Mouse (Mus musculus): Measurements from ENCODE around the gene Zfp992. TPM values are rescaled to one million over a fixed set of nuclear protein-coding genes. Genes with fewer than 3 reads are reported as not detected.
"Not testable (repeated sequence)": the region's sequence is repeated elsewhere in the genome, so short reads cannot be mapped to it uniquely, and the experiment has no call there.

Zfp992 gene
- polyA plus RNA-seq (2014; fragmentation: Nextera tagmentation; extraction: Ambion mirVana) = 3.6 and 3.9 TPM in 2 replicates

- WGBS = 95% methylated on average over 2 of the region's 2 CpGs
- H3K27ac ChIP-seq (ENCODE audit: low read depth, low read length); H3K36me3 ChIP-seq (ENCODE audit: control insufficient read depth, insufficient read depth, low read length); H3K4me3 ChIP-seq (ENCODE audit: low read depth, low read length); H3K4me2 ChIP-seq (replicated peaks; ENCODE audit: low read depth, low read length); H3K4me1 ChIP-seq (replicated peaks; ENCODE audit: control insufficient read depth, insufficient read depth, low read length); H3K9ac ChIP-seq (ENCODE audit: low read depth, low read length); H3K27me3 ChIP-seq (ENCODE audit: control insufficient read depth, insufficient read depth, low read length); DNase-seq (ENCODE audit: low spot score): not testable (repeated sequence)
- ATAC-seq (ENCODE audit: low FRiP score) = peak; percentile 58; the same call in 1 of the 2 replicates
- H3K9me3 ChIP-seq (ENCODE audit: control insufficient read depth, low read length) = peaks cover 22% of the 10 kb centered on the region
Observed at GRCm38 (mm10) chr4:146448950-146449349, at the start of gene Zfp992. Gene Zfp992, plus strand, starts transcription at chr4:146449023.

GRCm38 (mm10) chr4:146429467-146429866 lies 19.4 kb upstream of the Zfp992 start:
- WGBS = 0% methylated on average over 1 of the region's 1 CpGs
- not testable (repeated sequence) for H3K27ac ChIP-seq (ENCODE audit: low read depth, low read length); H3K4me3 ChIP-seq (ENCODE audit: low read depth, low read length); H3K4me1 ChIP-seq (replicated peaks; ENCODE audit: control insufficient read depth, insufficient read depth, low read length); H3K27me3 ChIP-seq (ENCODE audit: control insufficient read depth, insufficient read depth, low read length); H3K9me3 ChIP-seq (ENCODE audit: control insufficient read depth, low read length); DNase-seq (ENCODE audit: low spot score); ATAC-seq (ENCODE audit: low FRiP score); H3K4me2 ChIP-seq (replicated peaks; ENCODE audit: low read depth, low read length); H3K9ac ChIP-seq (ENCODE audit: low read depth, low read length); H3K36me3 ChIP-seq (ENCODE audit: control insufficient read depth, insufficient read depth, low read length)

GRCm38 (mm10) chr4:146430876-146431275 lies 17.9 kb upstream of the Zfp992 start:
- not testable (repeated sequence) for H3K4me1 ChIP-seq (replicated peaks; ENCODE audit: control insufficient read depth, insufficient read depth, low read length); H3K27me3 ChIP-seq (ENCODE audit: control insufficient read depth, insufficient read depth, low read length); H3K36me3 ChIP-seq (ENCODE audit: control insufficient read depth, insufficient read depth, low read length); H3K4me2 ChIP-seq (replicated peaks; ENCODE audit: low read depth, low read length); H3K4me3 ChIP-seq (ENCODE audit: low read depth, low read length); H3K27ac ChIP-seq (ENCODE audit: low read depth, low read length); H3K9me3 ChIP-seq (ENCODE audit: control insufficient read depth, low read length); DNase-seq (ENCODE audit: low spot score); H3K9ac ChIP-seq (ENCODE audit: low read depth, low read length); ATAC-seq (ENCODE audit: low FRiP score)
- WGBS = 69% methylated on average over 2 of the region's 2 CpGs

- DNase-seq (ENCODE audit: low spot score); H3K27me3 ChIP-seq (ENCODE audit: control insufficient read depth, insufficient read depth, low read length); H3K9me3 ChIP-seq (ENCODE audit: control insufficient read depth, low read length); H3K27ac ChIP-seq (ENCODE audit: low read depth, low read length); H3K36me3 ChIP-seq (ENCODE audit: control insufficient read depth, insufficient read depth, low read length); H3K4me2 ChIP-seq (replicated peaks; ENCODE audit: low read depth, low read length); H3K4me1 ChIP-seq (replicated peaks; ENCODE audit: control insufficient read depth, insufficient read depth, low read length); ATAC-seq (ENCODE audit: low FRiP score); H3K4me3 ChIP-seq (ENCODE audit: low read depth, low read length); H3K9ac ChIP-seq (ENCODE audit: low read depth, low read length): not testable (repeated sequence)
- 90% methylated on average over 2 of the region's 2 CpGs for WGBS
Observed at GRCm38 (mm10) chr4:146435539-146435938, 13.3 kb upstream of the Zfp992 start.

- H3K4me3 ChIP-seq (ENCODE audit: low read depth, low read length); DNase-seq (ENCODE audit: low spot score); H3K9ac ChIP-seq (ENCODE audit: low read depth, low read length); H3K9me3 ChIP-seq (ENCODE audit: control insufficient read depth, low read length); H3K27me3 ChIP-seq (ENCODE audit: control insufficient read depth, insufficient read depth, low read length); H3K36me3 ChIP-seq (ENCODE audit: control insufficient read depth, insufficient read depth, low read length); H3K27ac ChIP-seq (ENCODE audit: low read depth, low read length); ATAC-seq (ENCODE audit: low FRiP score); H3K4me2 ChIP-seq (replicated peaks; ENCODE audit: low read depth, low read length); H3K4me1 ChIP-seq (replicated peaks; ENCODE audit: control insufficient read depth, insufficient read depth, low read length): not testable (repeated sequence)
- 100% methylated on average over 1 of the region's 2 CpGs for WGBS
Observed at GRCm38 (mm10) chr4:146437256-146437655, 11.6 kb upstream of the Zfp992 start.

GRCm38 (mm10) chr4:146444345-146444744 lies 4.5 kb upstream of the Zfp992 start:
- not testable (repeated sequence) for H3K4me3 ChIP-seq (ENCODE audit: low read depth, low read length); H3K27me3 ChIP-seq (ENCODE audit: control insufficient read depth, insufficient read depth, low read length); ATAC-seq (ENCODE audit: low FRiP score); H3K27ac ChIP-seq (ENCODE audit: low read depth, low read length); H3K36me3 ChIP-seq (ENCODE audit: control insufficient read depth, insufficient read depth, low read length); DNase-seq (ENCODE audit: low spot score); H3K9ac ChIP-seq (ENCODE audit: low read depth, low read length); H3K4me2 ChIP-seq (replicated peaks; ENCODE audit: low read depth, low read length); H3K4me1 ChIP-seq (replicated peaks; ENCODE audit: control insufficient read depth, insufficient read depth, low read length)
- peaks cover 14% of the 10 kb centered on the region for H3K9me3 ChIP-seq (ENCODE audit: control insufficient read depth, low read length)

- not testable (repeated sequence) for H3K27me3 ChIP-seq (ENCODE audit: control insufficient read depth, insufficient read depth, low read length); ATAC-seq (ENCODE audit: low FRiP score); H3K4me1 ChIP-seq (replicated peaks; ENCODE audit: control insufficient read depth, insufficient read depth, low read length); H3K4me3 ChIP-seq (ENCODE audit: low read depth, low read length); H3K4me2 ChIP-seq (replicated peaks; ENCODE audit: low read depth, low read length); DNase-seq (ENCODE audit: low spot score); H3K27ac ChIP-seq (ENCODE audit: low read depth, low read length); H3K36me3 ChIP-seq (ENCODE audit: control insufficient read depth, insufficient read depth, low read length); H3K9ac ChIP-seq (ENCODE audit: low read depth, low read length)
- H3K9me3 ChIP-seq (ENCODE audit: control insufficient read depth, low read length) = peaks cover 18% of the 10 kb centered on the region
Observed at GRCm38 (mm10) chr4:146445121-146445520, 3.7 kb upstream of the Zfp992 start.

GRCm38 (mm10) chr4:146446135-146446534 lies 2.7 kb upstream of the Zfp992 start:
- not testable (repeated sequence) for ATAC-seq (ENCODE audit: low FRiP score); H3K4me2 ChIP-seq (replicated peaks; ENCODE audit: low read depth, low read length); H3K36me3 ChIP-seq (ENCODE audit: control insufficient read depth, insufficient read depth, low read length); H3K27me3 ChIP-seq (ENCODE audit: control insufficient read depth, insufficient read depth, low read length); DNase-seq (ENCODE audit: low spot score); H3K27ac ChIP-seq (ENCODE audit: low read depth, low read length); H3K4me3 ChIP-seq (ENCODE audit: low read depth, low read length); H3K4me1 ChIP-seq (replicated peaks; ENCODE audit: control insufficient read depth, insufficient read depth, low read length); H3K9ac ChIP-seq (ENCODE audit: low read depth, low read length)
- peaks cover 18% of the 10 kb centered on the region for H3K9me3 ChIP-seq (ENCODE audit: control insufficient read depth, low read length)
- WGBS = 77% methylated on average over 4 of the region's 4 CpGs

GRCm38 (mm10) chr4:146447016-146447415 lies 1.8 kb upstream of the Zfp992 start:
- not testable (repeated sequence) for H3K36me3 ChIP-seq (ENCODE audit: control insufficient read depth, insufficient read depth, low read length); ATAC-seq (ENCODE audit: low FRiP score); H3K4me2 ChIP-seq (replicated peaks; ENCODE audit: low read depth, low read length); H3K9ac ChIP-seq (ENCODE audit: low read depth, low read length); H3K4me3 ChIP-seq (ENCODE audit: low read depth, low read length); H3K27ac ChIP-seq (ENCODE audit: low read depth, low read length); H3K27me3 ChIP-seq (ENCODE audit: control insufficient read depth, insufficient read depth, low read length); DNase-seq (ENCODE audit: low spot score); H3K4me1 ChIP-seq (replicated peaks; ENCODE audit: control insufficient read depth, insufficient read depth, low read length)
- peaks cover 18% of the 10 kb centered on the region for H3K9me3 ChIP-seq (ENCODE audit: control insufficient read depth, low read length)
- WGBS = 94% methylated on average over 2 of the region's 2 CpGs

Measured in hindbrain, embryonic 11.5 days (tissue).